Mouse (Mus musculus): Measurements from ENCODE around the gene Fcrl5.

DNA sequence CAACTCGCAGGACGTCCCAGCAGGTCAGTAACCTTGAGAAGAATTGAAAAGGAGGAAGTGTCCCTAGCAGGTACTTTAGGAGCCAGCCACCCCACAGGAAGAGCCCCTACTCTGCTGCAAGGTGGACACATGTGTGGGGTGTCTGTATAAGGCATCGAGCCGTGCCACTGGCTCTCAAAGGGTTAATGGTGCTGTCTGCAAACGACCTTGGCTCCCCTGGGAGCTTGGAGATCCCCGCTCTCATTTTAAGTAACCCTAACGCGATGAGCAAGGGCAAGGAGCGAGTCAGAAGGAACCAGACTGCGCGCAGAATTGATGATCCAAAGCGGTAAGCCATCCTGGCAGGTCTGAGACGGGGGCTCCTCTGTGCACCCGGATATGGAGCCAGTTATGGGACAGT lies 114.3 kb downstream of the Fcrl5 start:
- TF ChIP-seq CTCF (conservative IDR thresholded peaks at IDR 0.05; ENCODE audit: low read length) = no peak
- TF ChIP-seq NANOG (IDR thresholded peaks at IDR 0.05; ENCODE audit: borderline replicate concordance, low read length) = no peak
- no peak for TF ChIP-seq POU5F1 (IDR thresholded peaks at IDR 0.05; ENCODE audit: borderline replicate concordance, low read length)

All from E14TG2a.4 (cell line).